Mouse (Mus musculus) lung, embryonic 15.5 days (tissue): ENCODE results near the gene Acsl5. TPM values are rescaled to one million over a fixed set of nuclear protein-coding genes. Genes with fewer than 3 reads are reported as not detected.

Experiments
- ATAC-seq: fragments of 200-750 bp; cut with Nextera tagmentation; 2 replicates; pipeline ENCODE4 v1.8.0; 2017; ENCODE audit warnings: moderate number of reproducible peaks, borderline replicate concordance; ENCODE audit not compliant: low FRiP score, low TSS enrichment; ENCODE audit errors: extremely low read depth
- H3K27ac ChIP-seq: fragments of 300-500 bp; sonication (generic); 2 replicates; pipeline ENCODE4 v1.5.1; 2015; ENCODE audit warnings: moderate library complexity, mild to moderate bottlenecking, inconsistent platforms
- H3K27me3 ChIP-seq: fragments of 300-500 bp; sonication (generic); 2 replicates; pipeline ENCODE4 v1.6.1; 2015; ENCODE audit warnings: inconsistent platforms
- H3K36me3 ChIP-seq: fragments of 300-500 bp; sonication (generic); 2 replicates; pipeline ENCODE4 v1.6.1; 2015; ENCODE audit warnings: inconsistent platforms
- H3K4me1 ChIP-seq: fragments of 300-500 bp; sonication (generic); 2 replicates; pipeline ENCODE4 v1.6.1; 2015; ENCODE audit warnings: inconsistent platforms
- H3K4me2 ChIP-seq: fragments of 300-500 bp; sonication (generic); 2 replicates; pipeline ENCODE4 v1.6.1; 2015; ENCODE audit warnings: inconsistent platforms, mild to moderate bottlenecking, moderate library complexity
- H3K4me3 ChIP-seq: fragments of 300-500 bp; sonication (generic); 2 replicates; pipeline ENCODE4 v1.5.1; 2015; ENCODE audit warnings: mild to moderate bottlenecking, inconsistent platforms
- H3K9ac ChIP-seq: fragments of 300-500 bp; sonication (generic); 2 replicates; pipeline ENCODE4 v1.6.1; 2015; ENCODE audit warnings: inconsistent platforms
- H3K9me3 ChIP-seq: fragments of 300-500 bp; sonication (generic); 2 replicates; pipeline ENCODE4 v1.6.1; 2016; ENCODE audit warnings: inconsistent platforms
- WGBS: fragments of 180-500 bp; shearing (Covaris S2); methylation state at CpG from one replicate; pipeline ENCODE4 v1.1.7; 2015; 5-methylcytosine and 5-hydroxymethylcytosine counted together
- polyA plus RNA-seq: library from polyadenylated mRNA; unstranded; fragments of >200 nt; fragmentation: Nextera tagmentation; extraction: Ambion mirVana; gene quantifications from 2 replicates; pipeline ENCODE4 v1.2.1, GENCODE M21; 2015

Gene Acsl5
- polyA plus RNA-seq, 1 experiment from 2014 or later: 83.7 TPM

GRCm38 (mm10) chr19:55218741-55219221 is 33.0 kb upstream of the Acsl5 start:
- Histone ChIP-seq H3K9me3 (no peaks in the 10 kb centered on the region), H3K27me3 (no peaks in the 10 kb centered on the region), H3K27ac (peak overlapping the region; percentile 35), H3K9ac (peak overlapping the region; percentile 36), H3K4me2 (peak overlapping the region; percentile 59), H3K4me3 (peak overlapping the region; percentile 39), H3K4me1 (peaks cover 29% of the 10 kb centered on the region), H3K36me3 (no peaks in the 10 kb centered on the region)
- 18% methylated on average over 12 of the region's 12 CpGs for WGBS
- ATAC-seq: peak; percentile 39

GRCm38 (mm10) chr19:55219359-55219758 is 32.4 kb upstream of the Acsl5 start:
- H3K36me3 ChIP-seq: no peaks in the 10 kb centered on the region
- peak overlapping the region; percentile 35; the same call in 1 of the 2 replicates for H3K27ac ChIP-seq
- no peaks in the 10 kb centered on the region for H3K9me3 ChIP-seq
- H3K4me3 ChIP-seq: no peak overlapping the region
- ATAC-seq: no peak
- no peaks in the 10 kb centered on the region for H3K27me3 ChIP-seq
- H3K4me1 ChIP-seq: peaks cover 29% of the 10 kb centered on the region
- no peak overlapping the region for H3K9ac ChIP-seq
- WGBS: 68% methylated on average over 8 of the region's 8 CpGs
- no peak overlapping the region for H3K4me2 ChIP-seq

DNA sequence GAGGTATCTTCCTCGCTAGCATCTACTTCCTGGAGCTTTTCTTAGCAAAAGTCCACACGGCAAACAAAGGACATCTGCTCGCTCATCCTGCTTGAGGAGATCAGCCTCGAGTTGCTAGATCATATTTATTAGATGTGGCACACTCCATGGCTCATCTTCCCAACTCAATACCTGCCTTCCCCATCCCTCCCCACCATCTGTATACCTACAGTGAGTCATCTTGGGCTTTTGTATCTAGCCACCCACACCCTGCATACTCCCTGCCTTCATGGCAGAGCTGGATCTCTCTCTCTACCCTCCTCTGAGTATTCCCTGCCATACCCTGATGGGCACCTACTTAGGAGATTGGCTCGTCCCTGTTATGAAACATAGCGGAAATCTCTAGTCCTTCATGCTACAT is 30.5 kb upstream of the Acsl5 start:
- no peak for ATAC-seq
- H3K4me2 ChIP-seq: no peak overlapping the region
- no peaks in the 10 kb centered on the region for H3K27me3 ChIP-seq
- H3K27ac ChIP-seq: no peak overlapping the region
- H3K4me1 ChIP-seq: peaks cover 21% of the 10 kb centered on the region
- H3K9ac ChIP-seq: no peak overlapping the region
- no peak overlapping the region for H3K4me3 ChIP-seq
- no peaks in the 10 kb centered on the region for H3K9me3 ChIP-seq
- no peaks in the 10 kb centered on the region for H3K36me3 ChIP-seq
- 71% methylated on average over 6 of the region's 6 CpGs for WGBS

GRCm38 (mm10) chr19:55222268-55222667 is 29.5 kb upstream of the Acsl5 start:
- Histone ChIP-seq H3K4me3 (no peak overlapping the region), H3K9ac (no peak overlapping the region), H3K27ac (no peak overlapping the region), H3K27me3 (no peaks in the 10 kb centered on the region), H3K4me1 (peaks cover 21% of the 10 kb centered on the region), H3K4me2 (no peak overlapping the region), H3K9me3 (no peaks in the 10 kb centered on the region), H3K36me3 (no peaks in the 10 kb centered on the region)
- 87% methylated on average over 9 of the region's 9 CpGs for WGBS
- ATAC-seq: no peak

DNA sequence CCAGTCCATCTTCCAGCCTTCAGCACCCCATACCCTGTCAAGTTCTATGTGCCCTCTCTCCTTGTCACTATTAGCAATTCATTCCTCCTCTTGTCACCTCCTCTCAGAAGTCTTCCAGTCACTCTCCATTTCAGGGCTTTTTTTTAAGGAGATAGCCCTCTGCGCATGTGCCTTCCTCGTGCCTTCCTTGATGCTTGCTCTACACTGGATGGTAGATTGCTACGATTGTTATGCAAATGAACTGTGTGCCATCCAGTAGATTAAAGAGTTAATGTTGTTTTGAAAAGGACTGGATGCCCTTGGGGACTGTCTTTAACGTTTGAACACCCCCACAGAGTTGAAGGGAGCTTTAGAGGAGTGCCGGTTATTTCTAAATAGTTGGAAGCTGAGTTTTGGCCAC is 25.1 kb upstream of the Acsl5 start:
- H3K36me3 ChIP-seq: no peaks in the 10 kb centered on the region
- no peaks in the 10 kb centered on the region for H3K4me1 ChIP-seq
- WGBS: 71% methylated on average over 5 of the region's 5 CpGs

GRCm38 (mm10) chr19:55227135-55227534 is 24.6 kb upstream of the Acsl5 start:
- ATAC-seq: no peak
- no peak overlapping the region for H3K4me2 ChIP-seq
- whole genome bisulfite sequencing: 75% methylated on average over 7 of the region's 7 CpGs

More for the DNA sequence above, 25.1 kb upstream of the Acsl5 start:
- Histone ChIP-seq H3K4me2 (no peak overlapping the region), H3K27ac (no peak overlapping the region), H3K9me3 (no peaks in the 10 kb centered on the region), H3K9ac (no peak overlapping the region), H3K27me3 (no peaks in the 10 kb centered on the region), H3K4me3 (no peak overlapping the region)
- ATAC-seq: no peak

GRCm38 (mm10) chr19:55231081-55231480 is 20.7 kb upstream of the Acsl5 start:
- Histone ChIP-seq H3K4me2 (no peak overlapping the region), H3K36me3 (no peaks in the 10 kb centered on the region), H3K27me3 (no peaks in the 10 kb centered on the region), H3K9ac (no peak overlapping the region), H3K27ac (no peak overlapping the region), H3K9me3 (no peaks in the 10 kb centered on the region), H3K4me3 (no peak overlapping the region), H3K4me1 (0 out of 2 replicates have a peak, but pooled peaks cover 3% of the 10 kb centered on the region)
- 67% methylated on average over 10 of the region's 10 CpGs for WGBS
- no peak for ATAC-seq

More at GRCm38 (mm10) chr19:55227135-55227534, 24.6 kb upstream of the Acsl5 start:
- Histone ChIP-seq H3K9ac (no peak overlapping the region), H3K9me3 (no peaks in the 10 kb centered on the region), H3K27ac (no peak overlapping the region), H3K4me1 (0 out of 2 replicates have a peak, but pooled peaks cover under 1% of the 10 kb centered on the region), H3K27me3 (no peaks in the 10 kb centered on the region), H3K36me3 (no peaks in the 10 kb centered on the region), H3K4me3 (no peak overlapping the region)

DNA sequence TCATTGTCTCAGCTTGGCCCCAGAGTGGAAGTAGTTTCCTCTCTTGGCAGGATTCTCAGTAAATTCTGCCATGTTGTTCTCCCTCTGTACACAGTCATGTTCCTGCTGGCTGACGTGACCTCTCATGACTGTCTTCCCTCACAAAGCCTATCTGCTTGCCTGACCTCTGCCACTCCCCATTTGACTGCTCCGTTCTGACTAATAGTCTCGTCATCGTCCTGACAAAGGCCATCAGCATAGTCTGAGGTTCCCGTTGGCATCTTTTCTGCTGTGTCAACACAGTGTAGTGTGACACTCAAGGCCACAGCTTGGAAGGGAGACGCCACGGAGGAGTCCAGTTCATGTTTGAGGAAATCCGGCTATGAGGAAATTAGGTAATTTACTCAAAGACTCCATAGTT is 19.6 kb upstream of the Acsl5 start:
- H3K4me1 ChIP-seq: 0 out of 2 replicates have a peak, but pooled peaks cover 3% of the 10 kb centered on the region
- H3K27me3 ChIP-seq: no peaks in the 10 kb centered on the region
- no peak overlapping the region for H3K9ac ChIP-seq
- no peak overlapping the region for H3K27ac ChIP-seq
- 33% methylated on average over 8 of the region's 8 CpGs for WGBS
- no peak overlapping the region for H3K4me3 ChIP-seq
- H3K4me2 ChIP-seq: no peak overlapping the region
- H3K9me3 ChIP-seq: no peaks in the 10 kb centered on the region
- no peaks in the 10 kb centered on the region for H3K36me3 ChIP-seq
- ATAC-seq: peak; percentile 55; the same call in 1 of the 2 replicates

DNA sequence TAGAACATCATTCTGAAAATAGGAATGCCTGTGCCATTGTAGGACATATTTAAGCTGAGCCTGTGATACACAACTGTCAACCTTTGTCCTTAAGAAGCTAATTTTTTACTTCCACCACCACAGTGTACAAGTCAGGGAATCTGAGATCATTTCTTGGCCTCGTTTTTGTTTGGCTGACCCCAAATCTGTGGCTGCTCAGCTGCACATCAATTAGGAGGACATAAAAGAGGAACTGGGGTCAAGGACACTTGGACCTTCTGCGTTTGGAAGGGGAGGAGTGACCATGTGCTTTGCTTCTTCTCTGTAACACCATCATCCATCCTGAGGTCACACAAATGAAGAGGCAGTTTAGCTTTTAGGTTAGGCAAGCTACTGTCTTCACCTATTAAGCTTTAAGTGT is 15.7 kb upstream of the Acsl5 start:
- WGBS: 17% methylated on average over 2 of the region's 2 CpGs
- Histone ChIP-seq H3K27ac (no peak overlapping the region), H3K4me3 (no peak overlapping the region), H3K4me2 (no peak overlapping the region), H3K9ac (no peak overlapping the region), H3K27me3 (no peaks in the 10 kb centered on the region), H3K9me3 (no peaks in the 10 kb centered on the region), H3K36me3 (no peaks in the 10 kb centered on the region), H3K4me1 (0 out of 2 replicates have a peak, but pooled peaks cover 3% of the 10 kb centered on the region)
- no peak for ATAC-seq

GRCm38 (mm10) chr19:55236564-55236963 is 15.2 kb upstream of the Acsl5 start:
- Histone ChIP-seq H3K4me3 (no peak overlapping the region), H3K36me3 (no peaks in the 10 kb centered on the region), H3K4me2 (no peak overlapping the region), H3K9me3 (no peaks in the 10 kb centered on the region), H3K4me1 (0 out of 2 replicates have a peak, but pooled peaks cover 3% of the 10 kb centered on the region), H3K27ac (no peak overlapping the region), H3K9ac (no peak overlapping the region), H3K27me3 (no peaks in the 10 kb centered on the region)
- 73% methylated on average over 5 of the region's 5 CpGs for WGBS
- ATAC-seq: no peak

DNA sequence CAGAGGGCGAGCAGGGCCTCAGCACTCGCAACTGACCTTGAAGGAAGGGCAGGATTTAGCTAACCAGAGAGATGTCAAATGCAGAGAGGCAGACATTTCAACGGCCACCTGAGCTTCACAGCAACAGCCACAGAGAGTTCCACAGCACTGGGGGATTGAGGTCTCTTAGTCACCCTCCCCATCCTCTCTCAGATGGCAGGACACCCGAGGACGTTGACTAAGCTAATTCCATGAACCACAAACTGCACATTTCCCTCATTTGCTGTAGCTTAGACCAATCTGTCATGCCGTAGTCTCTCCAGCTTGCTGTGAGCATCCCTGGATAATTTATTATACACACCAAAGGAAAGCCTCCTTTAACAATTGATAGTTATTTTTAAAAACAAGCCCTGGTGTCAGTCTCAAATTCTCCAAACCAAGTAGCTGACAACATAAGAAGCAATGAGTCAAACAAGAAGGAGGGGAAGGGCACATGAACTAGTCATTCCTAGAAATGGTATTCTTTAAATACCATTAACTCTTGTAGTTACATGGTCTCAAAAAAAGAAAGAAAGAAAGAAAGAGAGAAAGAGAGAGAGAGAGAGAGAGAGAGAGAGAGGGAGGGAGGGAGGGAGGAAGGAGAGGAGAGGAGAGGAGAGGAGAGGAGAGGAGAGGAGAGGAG is 11.8 kb upstream of the Acsl5 start:
- no peak for ATAC-seq
- Histone ChIP-seq H3K4me2 (no peak overlapping the region), H3K36me3 (no peaks in the 10 kb centered on the region), H3K4me1 (peaks cover 12% of the 10 kb centered on the region), H3K9me3 (no peaks in the 10 kb centered on the region), H3K4me3 (no peak overlapping the region), H3K27me3 (no peaks in the 10 kb centered on the region), H3K27ac (no peak overlapping the region), H3K9ac (no peak overlapping the region)
- WGBS: 67% methylated on average over 6 of the region's 6 CpGs

GRCm38 (mm10) chr19:55241186-55241645 is 10.5 kb upstream of the Acsl5 start, which contains the start of gene Gucy2g:
TSS of gene Gucy2g (minus strand) at chr19:55241236.
- no peak within 1 kb of the TSS for H3K4me2 ChIP-seq
- H3K4me3 ChIP-seq: no peak within 1 kb of the TSS
- no peak within 1 kb of the TSS for H3K27ac ChIP-seq
- no peaks in the 10 kb centered on the region for H3K27me3 ChIP-seq
- no peaks in the 10 kb centered on the region for H3K9me3 ChIP-seq
- H3K9ac ChIP-seq: no peak within 1 kb of the TSS
- ATAC-seq: no peak
- no peaks in the 10 kb centered on the region for H3K36me3 ChIP-seq
- 77% methylated on average over 6 of the region's 6 CpGs for WGBS
- peaks cover 20% of the 10 kb centered on the region for H3K4me1 ChIP-seq
